Mouse (Mus musculus) ovary, adult 10 weeks (tissue): Measurements from ENCODE around the gene Tubb4b. TPM values are rescaled to one million over a fixed set of nuclear protein-coding genes. Genes with fewer than 3 reads are reported as not detected.

ENCODE experiments used
- polyA plus RNA-seq: library from polyadenylated mRNA; stranded (reverse); fragments of 350-450 nt; fragmentation: Illumina TruSeq; extraction: RNeasy Lipid Tissue Mini Kit (QIAGEN cat#74804); gene quantifications from one replicate; pipeline ENCODE4 v1.2.3, GENCODE M21; 2014

Gene Tubb4b
- polyA plus RNA-seq: 43.8 TPM

GRCm38 (mm10) chr2:25224492-25224765 lies at the start of gene Tubb4b:
Gene Tubb4b (minus strand): TSS chr2:25224702.

GRCm38 (mm10) chr2:25271827-25272511 lies 47.5 kb upstream of the Tubb4b start, which contains the start of the genes Ssna1 and Anapc2:
Gene Ssna1 (minus strand): TSS chr2:25272438.
Gene Anapc2 (plus strand): TSS chr2:25272478.

GRCm38 (mm10) chr2:25262291-25262767 lies 37.8 kb upstream of the Tubb4b start, which contains the start of gene Tprn:
Gene Tprn (plus strand): TSS chr2:25262618.

GRCm38 (mm10) chr2:25255284-25255779 lies 30.8 kb upstream of the Tubb4b start, which contains the start of gene Tmem203:
Gene Tmem203 (plus strand): TSS chr2:25255439.

GRCm38 (mm10) chr2:25246183-25247072 lies 21.9 kb upstream of the Tubb4b start, which contains the start of gene AL732309.1:
Gene AL732309.1 (minus strand): TSS chr2:25246863.

GRCm38 (mm10) chr2:25242101-25242506 lies 17.6 kb upstream of the Tubb4b start, which contains the start of the genes Rnf208 and Cysrt1:
Gene Rnf208 (plus strand): TSS chr2:25242255.
Gene Cysrt1 (minus strand): TSS chr2:25242452.

GRCm38 (mm10) chr2:25236614-25237013 lies 12.1 kb upstream of the Tubb4b start, which contains the start of gene Rnf224:
Gene Rnf224 (minus strand): TSS chr2:25236787.

GRCm38 (mm10) chr2:25234050-25234449 lies 9.5 kb upstream of the Tubb4b start, which contains the start of gene Slc34a3:
Gene Slc34a3 (minus strand): TSS chr2:25234364.

GRCm38 (mm10) chr2:25218445-25218844 lies 6.1 kb downstream of the Tubb4b start, which contains the start of gene Fam166a:
Gene Fam166a (plus strand): TSS chr2:25218745.

GRCm38 (mm10) chr2:25214444-25214843 lies 10.1 kb downstream of the Tubb4b start, which contains the start of gene Stpg3:
Gene Stpg3 (minus strand): TSS chr2:25214637.

GRCm38 (mm10) chr2:25211121-25211670 lies 13.3 kb downstream of the Tubb4b start, which contains the start of gene Nelfb:
Gene Nelfb (minus strand): TSS chr2:25211489.

GRCm38 (mm10) chr2:25196172-25196954 lies 28.1 kb downstream of the Tubb4b start, which contains the start of gene Tor4a:
Gene Tor4a (minus strand): TSS chr2:25196886.

GRCm38 (mm10) chr2:25180478-25180903 lies 44.0 kb downstream of the Tubb4b start, which contains the start of gene Nrarp:
Gene Nrarp (plus strand): TSS chr2:25180758.

Other genes starting within 250 kb of the Tubb4b start
- 29.2 TPM for gene Mrpl41, start 249.6 kb downstream of the Tubb4b start, polyA plus RNA-seq
- gene Pnpla7, start 248.7 kb downstream of the Tubb4b start, polyA plus RNA-seq: 9.5 TPM
- 3.6 TPM for gene Nsmf, start 170.3 kb downstream of the Tubb4b start, polyA plus RNA-seq
- not detected for gene Entpd8, start 144.4 kb downstream of the Tubb4b start, polyA plus RNA-seq
- not detected for gene Noxa1, start 129.6 kb downstream of the Tubb4b start, polyA plus RNA-seq
- 4.8 TPM for gene Nrarp, start 43.9 kb downstream of the Tubb4b start, polyA plus RNA-seq
- gene Tor4a, start 27.8 kb downstream of the Tubb4b start, polyA plus RNA-seq: 2.8 TPM
- 4.4 TPM for gene Nelfb, start 13.2 kb downstream of the Tubb4b start, polyA plus RNA-seq
- not detected for gene Stpg3, start 10.1 kb downstream of the Tubb4b start, polyA plus RNA-seq
- gene Fam166a, start 6.0 kb downstream of the Tubb4b start, polyA plus RNA-seq: not detected
- not detected for gene Slc34a3, start 9.7 kb upstream of the Tubb4b start, polyA plus RNA-seq
- gene Rnf224, start 12.1 kb upstream of the Tubb4b start, polyA plus RNA-seq: not detected
- not detected for gene Rnf208, start 17.6 kb upstream of the Tubb4b start, polyA plus RNA-seq
- gene Cysrt1, start 17.8 kb upstream of the Tubb4b start, polyA plus RNA-seq: not detected
- gene AL732309.1, start 22.2 kb upstream of the Tubb4b start, polyA plus RNA-seq: 0.83 TPM
- gene Tmem203, start 30.7 kb upstream of the Tubb4b start, polyA plus RNA-seq: not detected
- gene Tprn, start 37.9 kb upstream of the Tubb4b start, polyA plus RNA-seq: 0.31 TPM
- 0.80 TPM for gene Ssna1, start 47.7 kb upstream of the Tubb4b start, polyA plus RNA-seq
- gene Anapc2, start 47.8 kb upstream of the Tubb4b start, polyA plus RNA-seq: 7.8 TPM
- gene Tmem210, start 63.4 kb upstream of the Tubb4b start, polyA plus RNA-seq: not detected
- gene Lrrc26, start 65.2 kb upstream of the Tubb4b start, polyA plus RNA-seq: not detected
- gene Grin1, start 94.5 kb upstream of the Tubb4b start, polyA plus RNA-seq: not detected
- gene Man1b1, start 107.6 kb upstream of the Tubb4b start, polyA plus RNA-seq: 19.7 TPM
- gene Dpp7, start 131.7 kb upstream of the Tubb4b start, polyA plus RNA-seq: 6.6 TPM
- gene Uap1l1, start 141.0 kb upstream of the Tubb4b start, polyA plus RNA-seq: 0.60 TPM
- gene Sapcd2, start 147.6 kb upstream of the Tubb4b start, polyA plus RNA-seq: 0.17 TPM
- gene Entpd2, start 171.2 kb upstream of the Tubb4b start, polyA plus RNA-seq: 0.34 TPM
- gene Npdc1, start 174.6 kb upstream of the Tubb4b start, polyA plus RNA-seq: 15.0 TPM
- not detected for gene Fut7, start 198.6 kb upstream of the Tubb4b start, polyA plus RNA-seq
- gene Abca2, start 204.0 kb upstream of the Tubb4b start, polyA plus RNA-seq: 0.77 TPM
- gene Clic3, start 232.1 kb upstream of the Tubb4b start, polyA plus RNA-seq: not detected
- gene Paxx, start 236.4 kb upstream of the Tubb4b start, polyA plus RNA-seq: 2.4 TPM
- not detected for gene Ptgds, start 245.3 kb upstream of the Tubb4b start, polyA plus RNA-seq